Mouse (Mus musculus) layer of hippocampus, postnatal 25 days (tissue): Measurements from ENCODE around the gene Cd276. TPM values are rescaled to one million over a fixed set of nuclear protein-coding genes. Genes with fewer than 3 reads are reported as not detected.

Source experiments
- DNase-seq, 2 experiments: peaks; one replicate each; pipeline ENCODE4 v3.0.0; 2022; ENCODE audit warnings: mixed read lengths in 2 of 2, low spot score in 1 of 2; ENCODE audit errors: extremely low spot score in 1 of 2
- total RNA-seq, 2 experiments: library from RNA; stranded (reverse); gene quantifications; 2 replicates each; pipeline ENCODE4 v1.2.3; 2021

Cd276 gene
- total RNA-seq, 2 experiments from 2014 or later = 6.0 to 8.7 TPM

- DNase-seq = no peak
Observed at GRCm38 (mm10) chr9:58519953-58520352, 35.3 kb downstream of the Cd276 start.

- DNase-seq = no peak
Observed at GRCm38 (mm10) chr9:58517866-58518750, 37.1 kb downstream of the Cd276 start.

DNA sequence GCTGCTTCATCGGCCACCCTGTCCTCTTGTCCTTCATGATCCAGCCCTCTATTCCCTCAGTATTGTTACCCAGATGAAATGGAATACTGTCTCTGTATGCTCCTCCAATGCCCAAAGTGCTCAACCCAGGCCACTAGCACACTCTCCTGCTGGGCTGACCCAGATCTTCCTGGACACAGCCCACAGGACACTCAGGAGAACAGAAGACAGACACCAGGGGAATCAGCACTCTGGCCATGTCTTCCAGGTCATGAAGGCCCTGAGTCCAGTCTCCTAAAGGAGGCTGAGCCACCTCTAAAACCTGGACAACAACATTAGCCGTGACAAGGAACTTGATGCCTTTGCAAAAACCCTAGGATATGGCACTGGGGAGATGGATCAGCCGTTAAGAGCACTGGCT lies 38.8 kb downstream of the Cd276 start:
- no peak for DNase-seq

DNA sequence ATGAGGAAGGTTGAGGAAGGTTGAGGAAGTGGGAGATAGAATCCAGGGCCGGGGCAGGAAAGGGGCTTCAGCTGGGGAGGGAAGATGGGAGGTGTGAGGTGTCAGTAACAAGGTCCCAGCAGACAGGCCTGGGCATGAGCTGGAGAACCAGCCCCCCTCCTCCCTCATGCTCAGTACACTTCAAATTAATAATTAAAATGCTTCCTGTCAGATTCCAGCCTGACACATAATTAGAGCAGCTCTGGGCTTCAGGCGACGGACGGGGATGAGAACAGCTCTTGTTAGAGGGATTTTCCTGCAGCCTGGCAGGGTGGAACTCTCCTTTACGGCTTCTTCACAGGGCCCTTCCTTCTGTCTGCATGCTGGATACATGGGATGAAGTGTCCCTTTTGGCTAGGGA lies 41.5 kb downstream of the Cd276 start:
- DNase-seq = no peak

DNA sequence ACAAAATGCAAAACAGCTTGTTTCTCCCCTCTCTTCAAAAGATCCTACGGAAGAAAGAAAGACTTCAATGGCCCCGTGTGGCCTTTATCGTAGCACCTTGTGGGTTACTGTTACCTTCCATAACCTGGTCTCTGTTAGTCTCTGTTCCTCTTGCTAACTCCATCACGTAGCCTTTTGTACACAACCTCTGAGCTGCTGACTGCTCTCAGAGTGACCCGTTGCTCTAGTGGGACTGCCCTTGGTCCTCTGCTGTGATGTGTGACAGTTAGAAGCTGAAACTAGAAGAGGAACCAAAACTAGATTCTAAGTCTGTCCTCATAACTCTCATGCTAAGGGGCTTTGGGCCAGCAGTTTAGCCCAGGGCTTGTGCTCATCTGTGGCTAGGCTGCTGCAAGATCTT lies 44.8 kb downstream of the Cd276 start:
- DNase-seq = no peak

- DNase-seq = no peak
Observed at GRCm38 (mm10) chr9:58507216-58508005, 47.8 kb downstream of the Cd276 start.

DNA sequence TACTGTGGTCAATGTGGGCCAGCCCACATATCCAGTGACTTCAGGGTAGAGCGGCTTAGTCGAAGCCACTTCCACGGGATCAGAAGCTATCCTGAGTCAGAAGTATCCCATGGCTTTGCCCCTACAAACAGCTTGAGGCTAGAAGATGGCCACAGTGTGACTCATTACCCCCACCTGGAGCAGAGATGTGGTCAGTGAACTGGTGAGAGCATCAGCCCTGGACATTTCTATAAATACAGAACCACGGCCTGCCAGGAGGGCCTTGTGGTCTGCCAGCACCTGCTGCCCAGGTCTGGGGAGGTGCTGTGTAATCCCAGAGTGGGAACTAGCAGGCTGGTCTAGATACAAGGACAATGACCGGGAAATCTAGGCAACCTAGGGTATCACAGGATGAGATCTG lies 54.3 kb downstream of the Cd276 start:
- no peak for DNase-seq

DNA sequence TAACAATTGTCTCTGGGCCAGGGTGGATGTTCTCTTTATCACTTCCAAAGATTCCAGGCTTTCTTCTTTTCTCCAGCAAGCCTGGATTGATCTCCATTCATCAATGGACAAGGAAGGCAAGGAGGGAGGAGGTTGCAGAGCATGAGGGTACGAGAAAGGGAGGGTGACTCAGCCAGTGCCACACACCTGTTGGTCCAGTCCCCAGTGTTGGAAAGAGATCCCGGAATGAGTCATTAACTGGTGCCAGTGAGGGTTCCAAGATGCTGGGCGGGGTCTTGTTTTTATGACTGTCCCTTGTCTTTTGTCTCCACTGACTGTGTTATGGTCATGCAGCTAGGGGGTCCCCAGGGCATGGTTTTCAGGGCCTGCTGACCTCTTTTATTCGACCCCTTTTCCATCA lies 57.3 kb downstream of the Cd276 start:
- no peak for DNase-seq

GRCm38 (mm10) chr9:58496470-58497182 lies 58.6 kb downstream of the Cd276 start:
- peak in 1 of 2 experiments; percentile 55 for DNase-seq

- no peak for DNase-seq
Observed at GRCm38 (mm10) chr9:58495035-58495434, 60.2 kb downstream of the Cd276 start.

GRCm38 (mm10) chr9:58490391-58490790 lies 64.8 kb downstream of the Cd276 start:
- no peak for DNase-seq

- no peak for DNase-seq
Observed at GRCm38 (mm10) chr9:58489865-58490165, 65.4 kb downstream of the Cd276 start.

DNA sequence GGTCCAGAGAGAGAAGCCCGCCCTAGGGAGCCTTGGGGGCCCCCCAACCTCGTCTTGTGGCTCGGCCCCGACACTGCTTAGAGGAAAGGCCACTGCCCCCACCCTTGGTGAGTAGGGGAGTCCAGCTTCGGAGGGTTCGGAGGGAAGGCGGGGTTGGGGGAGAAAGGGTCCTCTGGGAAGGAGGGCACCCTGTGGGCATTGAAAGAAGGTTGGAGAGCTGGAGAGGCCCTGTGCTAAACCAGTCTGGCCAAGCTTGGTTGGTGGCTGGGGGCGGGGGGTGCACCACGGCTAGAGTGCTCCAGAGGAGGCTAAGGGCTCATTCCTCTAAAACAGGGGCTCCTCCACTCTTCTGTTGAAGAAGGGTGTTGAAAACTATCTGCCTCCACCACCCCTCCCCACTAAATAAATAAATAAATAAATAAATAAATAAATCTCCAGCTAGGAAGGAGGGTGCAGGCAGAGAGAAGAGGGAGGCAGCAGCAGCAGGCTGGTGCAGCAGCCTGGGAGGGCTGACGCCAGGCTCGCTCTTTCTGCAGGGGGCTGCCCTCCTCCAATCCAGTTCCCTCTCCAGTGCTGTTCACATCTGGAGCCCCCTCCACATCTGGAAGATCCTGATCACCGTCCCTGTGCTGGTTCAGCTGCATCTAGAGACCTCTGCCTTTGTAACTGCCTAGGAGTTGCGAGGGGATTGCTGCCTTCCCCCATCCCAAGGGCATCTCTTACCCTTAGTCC lies 65.9 kb downstream of the Cd276 start:
- no peak for DNase-seq

DNA sequence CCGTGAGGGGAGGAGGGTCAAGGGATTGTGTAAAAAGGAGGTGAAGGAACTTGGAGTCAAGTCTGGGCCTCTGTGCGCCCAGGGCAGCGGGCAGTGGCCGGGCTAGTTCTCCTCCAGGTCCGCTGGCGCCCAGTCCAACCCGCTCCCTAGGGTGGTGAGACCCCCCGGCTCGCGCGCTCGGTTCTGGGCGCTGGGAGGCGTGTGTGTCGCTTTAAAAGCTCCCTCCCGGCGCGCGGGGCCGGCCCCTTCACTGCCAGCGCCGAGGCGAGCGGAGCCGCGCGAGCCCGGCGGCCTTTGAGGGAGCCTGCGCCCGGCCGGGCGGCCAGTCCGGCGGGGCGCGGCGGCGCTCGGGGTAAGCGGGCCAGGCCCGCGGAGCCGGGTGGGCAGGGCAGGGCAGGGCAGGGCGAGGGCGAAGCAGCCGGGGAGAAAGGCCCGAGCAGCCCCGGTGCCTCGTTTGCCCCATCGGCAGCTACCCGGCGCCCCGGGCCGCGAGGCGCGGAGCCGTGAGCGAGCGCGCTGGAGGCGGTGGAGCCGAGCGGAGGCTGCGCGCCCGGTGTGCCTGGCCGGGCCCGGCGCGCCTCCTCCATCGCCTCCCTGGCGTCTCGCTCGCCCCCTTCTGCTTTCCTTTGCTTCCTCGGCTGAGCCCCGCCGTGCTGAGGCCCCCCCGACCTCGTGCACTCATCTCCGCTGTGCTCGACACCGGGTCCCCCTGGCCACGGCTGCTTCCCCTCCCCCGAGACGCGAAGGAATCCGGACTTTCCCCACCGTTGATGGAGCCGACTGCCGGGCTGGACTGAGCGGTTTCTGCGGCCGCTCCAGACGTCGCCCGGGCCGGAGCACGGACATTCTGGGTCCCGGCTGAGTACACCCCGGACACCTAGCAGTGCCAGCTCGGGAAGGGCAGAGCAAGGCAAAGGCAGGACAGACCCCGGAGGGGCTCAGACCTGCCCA lies 67.1 kb downstream of the Cd276 start, which contains the start of gene Insyn1:
Insyn1 (plus strand) TSS at position 753 of the 951 bp plus-strand sequence.
- peak; percentile 53 to 71 for DNase-seq

- no peak for DNase-seq
Observed at GRCm38 (mm10) chr9:58487076-58487475, 68.2 kb downstream of the Cd276 start.
